Mouse (Mus musculus): ENCODE data around the gene Gm3952.

- TF ChIP-seq ZC3H11A (IDR thresholded peaks at IDR 0.05; ENCODE audit: borderline replicate concordance, low read depth, low read length) (no peak), ZNF384 (IDR thresholded peaks at IDR 0.05; ENCODE audit: low read depth, low read length) (no peak), HCFC1 (IDR thresholded peaks at IDR 0.05; ENCODE audit: borderline replicate concordance, insufficient read depth, low read length) (no peak), MAFK (IDR thresholded peaks at IDR 0.05; ENCODE audit: insufficient read depth, low read depth, low read length) (no peak), CHD2 (IDR thresholded peaks at IDR 0.05; ENCODE audit: low read depth, low read length) (no peak)
Measured at GRCm38 (mm10) chr8:128732254-128732653, 66.2 kb downstream of the Gm3952 start.

Measured in ES-E14 (cell line).